Mouse (Mus musculus) brain, adult 2 months (tissue): Measurements from ENCODE around the gene Nphs2.

Experiments used
- DNase-seq: peaks from one replicate; pipeline ENCODE4 v3.0.0; 2011; ENCODE audit warnings: low read depth, low spot score

The Nphs2 gene

GRCm38 (mm10) chr1:156365740-156366139, 55.2 kb downstream of the Nphs2 start, which contains the start of gene Gm2000:
Gm2000 (plus strand) TSS chr1:156366040.
- no peak for DNase-seq
